Mouse (Mus musculus) thymus, adult 2 months (tissue): ENCODE measurements at regions not wholly inside any gene's neighbourhood (a gene's known extent, or its start where the extent isn't known, plus 50 kb on each side); places are given as distances from the start of the nearest gene placed in this dataset.

Experiments used
- CTCF ChIP-seq: fragments of 200-500 bp; IDR thresholded peaks from 2 replicates; pipeline ENCODE4 v1.5.1; 2012; ENCODE audit warnings: mild to moderate bottlenecking, control low read depth, low read length, moderate library complexity, borderline replicate concordance; ENCODE audit not compliant: control insufficient read depth, poor library complexity, insufficient read depth; ENCODE audit errors: extremely low read depth
- POLR2A ChIP-seq: fragments of 200-500 bp; IDR thresholded peaks from 2 replicates; pipeline ENCODE4 v1.6.1; 2012; ENCODE audit warnings: mild to moderate bottlenecking, low read length, control low read depth, moderate library complexity; ENCODE audit not compliant: control insufficient read depth, poor library complexity, insufficient read depth; ENCODE audit errors: extremely low read depth

DNA sequence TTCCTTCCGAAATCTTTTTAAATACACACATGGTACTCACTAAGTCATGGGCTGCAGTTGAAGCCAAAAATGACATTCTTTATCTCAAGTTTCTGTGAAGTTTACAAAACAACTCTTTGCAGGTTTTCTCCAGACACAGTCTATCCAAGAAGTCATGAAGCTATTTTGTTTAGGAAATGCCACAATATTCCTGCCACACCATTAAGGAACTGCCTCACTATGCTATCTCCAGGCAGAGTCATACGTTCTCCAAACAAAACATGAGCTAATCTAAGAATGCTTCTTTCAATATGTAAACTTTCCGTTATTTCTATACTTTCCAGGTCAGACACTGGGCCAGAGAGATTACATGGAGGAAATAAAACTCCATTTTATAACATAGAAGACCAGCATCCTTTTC is 198.7 kb upstream of the Fbxl7 start:
- no peak for TF ChIP-seq CTCF
- TF ChIP-seq POLR2A = no peak
